Mouse (Mus musculus): Measurements from ENCODE around the gene Smim4. TPM values are rescaled to one million over a fixed set of nuclear protein-coding genes. Genes with fewer than 3 reads are reported as not detected.

The Smim4 gene
- total RNA-seq, 1 experiment: 45.3 TPM

- H3K4me1 ChIP-seq (ENCODE audit: control insufficient read depth in 2 of 2, insufficient read depth in 2 of 2, low read length in 2 of 2, poor library complexity in 1 of 2): peaks cover 0 to 15% of the 10 kb centered on the region in 2 experiments; a peak in 1 of 4 replicates
- H3K27ac ChIP-seq (ENCODE audit: insufficient read depth, low read depth, low read length, poor library complexity, severe bottlenecking): no peak overlapping the region
Measured at GRCm38 (mm10) chr14:31172781-31173455, 44.2 kb upstream of the Smim4 start.

GRCm38 (mm10) chr14:31171821-31172220, 43.1 kb upstream of the Smim4 start:
- H3K9ac ChIP-seq (ENCODE audit: insufficient read depth, low read depth, low read length, poor library complexity, severe bottlenecking): no peak overlapping the region
- no peak overlapping the region for H3K4me3 ChIP-seq (ENCODE audit: insufficient read depth in 1 of 2, low read depth in 1 of 2, low read length in 2 of 2, poor library complexity in 1 of 2, severe bottlenecking in 1 of 2)
- H3K4me1 ChIP-seq (ENCODE audit: control insufficient read depth in 2 of 2, insufficient read depth in 2 of 2, low read length in 2 of 2, poor library complexity in 1 of 2): peaks cover 0 to 7% of the 10 kb centered on the region in 2 experiments; a peak in 1 of 4 replicates
- in situ Hi-C loops (cut with MboI; ENCODE audit: low sequenced_read_pairs in 2 of 2, unreplicated experiment in 2 of 2): no loop called here
- H3K27ac ChIP-seq (ENCODE audit: insufficient read depth, low read depth, low read length, poor library complexity, severe bottlenecking): no peak overlapping the region
- no peak for DNase-seq (ENCODE audit: low read depth, low spot score)
- no peaks in the 10 kb centered on the region for H3K9me3 ChIP-seq (ENCODE audit: control insufficient read depth, insufficient read depth, low read depth, low read length)
- peaks cover 57% of the 10 kb centered on the region for H3K36me3 ChIP-seq (ENCODE audit: control insufficient read depth, insufficient read depth, low read length, poor library complexity, severe bottlenecking)
- TF ChIP-seq ZNF384 (IDR thresholded peaks at IDR 0.05; ENCODE audit: low read depth, low read length) (no peak), ZC3H11A (IDR thresholded peaks at IDR 0.05; ENCODE audit: borderline replicate concordance, low read depth, low read length) (no peak), CHD2 (IDR thresholded peaks at IDR 0.05; ENCODE audit: low read depth, low read length) (no peak), MAFK (IDR thresholded peaks at IDR 0.05; ENCODE audit: insufficient read depth, low read depth, low read length) (no peak), HCFC1 (IDR thresholded peaks at IDR 0.05; ENCODE audit: borderline replicate concordance, insufficient read depth, low read length) (no peak)

More at GRCm38 (mm10) chr14:31172781-31173455, 44.2 kb upstream of the Smim4 start:
- in situ Hi-C loops (cut with MboI; ENCODE audit: low sequenced_read_pairs in 2 of 2, unreplicated experiment in 2 of 2): no loop called here
- Histone ChIP-seq H3K36me3 (ENCODE audit: control insufficient read depth, insufficient read depth, low read length, poor library complexity, severe bottlenecking) (peaks cover 67% of the 10 kb centered on the region), H3K4me3 (ENCODE audit: insufficient read depth in 1 of 2, low read depth in 1 of 2, low read length in 2 of 2, poor library complexity in 1 of 2, severe bottlenecking in 1 of 2) (no peak overlapping the region), H3K9me3 (ENCODE audit: control insufficient read depth, insufficient read depth, low read depth, low read length) (no peaks in the 10 kb centered on the region), H3K9ac (ENCODE audit: insufficient read depth, low read depth, low read length, poor library complexity, severe bottlenecking) (no peak overlapping the region)
- TF ChIP-seq CHD2 (IDR thresholded peaks at IDR 0.05; ENCODE audit: low read depth, low read length): no peak
- no peak for TF ChIP-seq MAFK (IDR thresholded peaks at IDR 0.05; ENCODE audit: insufficient read depth, low read depth, low read length)
- TF ChIP-seq ZC3H11A (IDR thresholded peaks at IDR 0.05; ENCODE audit: borderline replicate concordance, low read depth, low read length): no peak
- TF ChIP-seq HCFC1 (IDR thresholded peaks at IDR 0.05; ENCODE audit: borderline replicate concordance, insufficient read depth, low read length): no peak
- TF ChIP-seq ZNF384 (IDR thresholded peaks at IDR 0.05; ENCODE audit: low read depth, low read length): no peak
- no peak for DNase-seq (ENCODE audit: low read depth, low spot score)

- DNase-seq (ENCODE audit: low read depth, low spot score): no peak
- TF ChIP-seq CHD2 (IDR thresholded peaks at IDR 0.05; ENCODE audit: low read depth, low read length) (no peak), HCFC1 (IDR thresholded peaks at IDR 0.05; ENCODE audit: borderline replicate concordance, insufficient read depth, low read length) (no peak), MAFK (IDR thresholded peaks at IDR 0.05; ENCODE audit: insufficient read depth, low read depth, low read length) (no peak), ZC3H11A (IDR thresholded peaks at IDR 0.05; ENCODE audit: borderline replicate concordance, low read depth, low read length) (no peak), ZNF384 (IDR thresholded peaks at IDR 0.05; ENCODE audit: low read depth, low read length) (no peak)
- Histone ChIP-seq H3K4me3 (ENCODE audit: insufficient read depth in 1 of 2, low read depth in 1 of 2, low read length in 2 of 2, poor library complexity in 1 of 2, severe bottlenecking in 1 of 2) (no peak overlapping the region), H3K36me3 (ENCODE audit: control insufficient read depth, insufficient read depth, low read length, poor library complexity, severe bottlenecking) (peaks cover 53% of the 10 kb centered on the region), H3K4me1 (ENCODE audit: control insufficient read depth in 2 of 2, insufficient read depth in 2 of 2, low read length in 2 of 2, poor library complexity in 1 of 2) (peaks cover 0 to 5% of the 10 kb centered on the region in 2 experiments; a peak in 1 of 4 replicates), H3K9me3 (ENCODE audit: control insufficient read depth, insufficient read depth, low read depth, low read length) (no peaks in the 10 kb centered on the region), H3K9ac (ENCODE audit: insufficient read depth, low read depth, low read length, poor library complexity, severe bottlenecking) (no peak overlapping the region), H3K27ac (ENCODE audit: insufficient read depth, low read depth, low read length, poor library complexity, severe bottlenecking) (no peak overlapping the region)
- in situ Hi-C loops (cut with MboI; ENCODE audit: low sequenced_read_pairs in 2 of 2, unreplicated experiment in 2 of 2): no loop called here
Measured at GRCm38 (mm10) chr14:31171386-31171785, 42.6 kb upstream of the Smim4 start.

- in situ Hi-C loops (cut with MboI; ENCODE audit: low sequenced_read_pairs in 2 of 2, unreplicated experiment in 2 of 2): no loop called here
- peaks cover 0 to 5% of the 10 kb centered on the region in 2 experiments; a peak in 1 of 4 replicates for H3K4me1 ChIP-seq (ENCODE audit: control insufficient read depth in 2 of 2, insufficient read depth in 2 of 2, low read length in 2 of 2, poor library complexity in 1 of 2)
- H3K27ac ChIP-seq (ENCODE audit: insufficient read depth, low read depth, low read length, poor library complexity, severe bottlenecking): no peak overlapping the region
- H3K4me3 ChIP-seq (ENCODE audit: insufficient read depth in 1 of 2, low read depth in 1 of 2, low read length in 2 of 2, poor library complexity in 1 of 2, severe bottlenecking in 1 of 2): no peak overlapping the region
- peaks cover 48% of the 10 kb centered on the region for H3K36me3 ChIP-seq (ENCODE audit: control insufficient read depth, insufficient read depth, low read length, poor library complexity, severe bottlenecking)
- no peak for DNase-seq (ENCODE audit: low read depth, low spot score)
- H3K9ac ChIP-seq (ENCODE audit: insufficient read depth, low read depth, low read length, poor library complexity, severe bottlenecking): no peak overlapping the region
- no peaks in the 10 kb centered on the region for H3K9me3 ChIP-seq (ENCODE audit: control insufficient read depth, insufficient read depth, low read depth, low read length)
- TF ChIP-seq ZNF384 (IDR thresholded peaks at IDR 0.05; ENCODE audit: low read depth, low read length): no peak
- no peak for TF ChIP-seq ZC3H11A (IDR thresholded peaks at IDR 0.05; ENCODE audit: borderline replicate concordance, low read depth, low read length)
- no peak for TF ChIP-seq HCFC1 (IDR thresholded peaks at IDR 0.05; ENCODE audit: borderline replicate concordance, insufficient read depth, low read length)
- no peak for TF ChIP-seq MAFK (IDR thresholded peaks at IDR 0.05; ENCODE audit: insufficient read depth, low read depth, low read length)
- TF ChIP-seq CHD2 (IDR thresholded peaks at IDR 0.05; ENCODE audit: low read depth, low read length): no peak
Measured at GRCm38 (mm10) chr14:31170963-31171362, 42.2 kb upstream of the Smim4 start.

Measured in ES-E14 (cell line).